Mouse (Mus musculus): ENCODE measurements around the gene Slc7a8. TPM values are rescaled to one million over a fixed set of nuclear protein-coding genes. Genes with fewer than 3 reads are reported as not detected.

Slc7a8 gene
- polyA plus RNA-seq, 1 experiment: 2.4 TPM

DNA sequence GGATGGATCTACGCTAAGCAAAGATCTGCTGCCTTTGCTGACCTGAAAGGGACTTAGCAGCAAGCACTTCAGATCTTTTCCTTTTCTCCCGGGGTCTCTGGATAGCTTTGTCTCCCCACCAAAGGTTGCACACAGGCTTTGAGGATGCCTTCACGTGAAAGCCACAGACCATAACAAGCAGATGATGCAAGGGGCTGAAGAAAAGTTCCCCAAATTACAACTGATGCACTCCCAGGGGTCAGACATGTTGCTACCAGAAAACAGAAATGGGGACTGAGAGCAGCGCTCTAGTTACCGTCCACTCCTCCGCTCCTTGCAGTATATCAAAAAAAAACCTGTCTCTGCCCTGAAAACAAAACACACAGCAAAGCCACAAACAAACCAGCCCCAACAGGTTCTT is 10.4 kb upstream of the Slc7a8 start:
- Histone ChIP-seq H3K4me3 (ENCODE audit: insufficient read depth, low read depth, low read length) (no peak overlapping the region), H3K27ac (replicated peaks; ENCODE audit: low read depth, low read length) (no peak overlapping the region), H3K4me1 (ENCODE audit: control insufficient read depth, insufficient read depth, insufficient read length, low read length) (no peaks in the 10 kb centered on the region)

- no peaks in the 10 kb centered on the region for H3K4me1 ChIP-seq (ENCODE audit: control insufficient read depth, insufficient read depth, insufficient read length, low read length)
- no peak overlapping the region for H3K4me3 ChIP-seq (ENCODE audit: insufficient read depth, low read depth, low read length)
- H3K27ac ChIP-seq (replicated peaks; ENCODE audit: low read depth, low read length): no peak overlapping the region
These were observed 6.5 kb upstream of the Slc7a8 start for GRCm38 (mm10) chr14:54788231-54788630.

GRCm38 (mm10) chr14:54787226-54787625 is 5.5 kb upstream of the Slc7a8 start:
- no peak overlapping the region for H3K4me3 ChIP-seq (ENCODE audit: insufficient read depth, low read depth, low read length)
- no peak overlapping the region for H3K27ac ChIP-seq (replicated peaks; ENCODE audit: low read depth, low read length)
- no peaks in the 10 kb centered on the region for H3K4me1 ChIP-seq (ENCODE audit: control insufficient read depth, insufficient read depth, insufficient read length, low read length)

DNA sequence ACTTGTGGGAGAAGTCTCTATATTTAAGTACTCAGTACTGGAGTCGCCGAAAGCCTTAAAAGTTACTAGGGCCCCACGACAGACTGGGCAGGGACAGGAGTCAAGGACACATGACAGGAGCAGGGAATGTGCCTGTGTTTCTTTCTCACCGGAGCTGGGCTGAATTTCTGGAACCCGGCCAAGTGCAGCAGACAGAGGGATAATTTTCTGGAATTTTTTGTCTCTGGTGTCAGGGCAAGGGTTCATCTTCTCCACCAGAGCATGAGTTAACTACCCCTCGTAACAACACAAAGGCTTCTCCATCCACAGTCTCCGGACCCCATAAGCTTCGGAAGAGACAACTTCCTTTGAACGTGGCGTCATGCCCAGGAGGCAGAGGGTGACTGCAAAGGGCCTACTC is 4.7 kb upstream of the Slc7a8 start:
- Histone ChIP-seq H3K27ac (replicated peaks; ENCODE audit: low read depth, low read length) (no peak overlapping the region), H3K4me3 (ENCODE audit: insufficient read depth, low read depth, low read length) (no peak overlapping the region), H3K4me1 (ENCODE audit: control insufficient read depth, insufficient read depth, insufficient read length, low read length) (no peaks in the 10 kb centered on the region)

- Histone ChIP-seq H3K27ac (replicated peaks; ENCODE audit: low read depth, low read length) (no peak overlapping the region), H3K4me3 (ENCODE audit: insufficient read depth, low read depth, low read length) (no peak overlapping the region)
These were observed 4.2 kb upstream of the Slc7a8 start for GRCm38 (mm10) chr14:54785898-54786297.

DNA sequence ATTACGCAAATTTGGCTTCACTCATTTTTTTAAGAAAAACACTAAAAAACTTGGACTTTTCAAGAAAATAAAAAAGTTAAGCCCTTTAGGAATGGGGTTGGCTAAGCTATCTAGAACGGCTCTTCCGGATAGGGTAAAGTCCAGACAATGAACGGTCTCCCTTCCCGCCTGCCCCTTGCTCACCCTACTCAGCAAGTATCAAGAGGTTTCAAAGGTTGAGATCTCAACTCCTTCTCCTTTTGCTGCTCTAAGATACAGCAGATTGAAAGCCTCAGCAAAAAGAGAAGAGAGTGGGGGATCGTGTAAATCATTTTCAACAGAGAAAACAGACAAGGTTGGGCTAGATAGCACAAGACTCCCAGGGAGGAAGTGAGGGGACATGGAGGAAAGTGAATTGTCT is 1.2 kb upstream of the Slc7a8 start:
- H3K27ac ChIP-seq (replicated peaks; ENCODE audit: low read depth, low read length): no peak overlapping the region
- H3K4me3 ChIP-seq (ENCODE audit: insufficient read depth, low read depth, low read length): no peak overlapping the region
- H3K4me1 ChIP-seq (ENCODE audit: control insufficient read depth, insufficient read depth, insufficient read length, low read length): no peaks in the 10 kb centered on the region

More at GRCm38 (mm10) chr14:54785898-54786297, 4.2 kb upstream of the Slc7a8 start:
- H3K4me1 ChIP-seq (ENCODE audit: control insufficient read depth, insufficient read depth, insufficient read length, low read length): no peaks in the 10 kb centered on the region

DNA sequence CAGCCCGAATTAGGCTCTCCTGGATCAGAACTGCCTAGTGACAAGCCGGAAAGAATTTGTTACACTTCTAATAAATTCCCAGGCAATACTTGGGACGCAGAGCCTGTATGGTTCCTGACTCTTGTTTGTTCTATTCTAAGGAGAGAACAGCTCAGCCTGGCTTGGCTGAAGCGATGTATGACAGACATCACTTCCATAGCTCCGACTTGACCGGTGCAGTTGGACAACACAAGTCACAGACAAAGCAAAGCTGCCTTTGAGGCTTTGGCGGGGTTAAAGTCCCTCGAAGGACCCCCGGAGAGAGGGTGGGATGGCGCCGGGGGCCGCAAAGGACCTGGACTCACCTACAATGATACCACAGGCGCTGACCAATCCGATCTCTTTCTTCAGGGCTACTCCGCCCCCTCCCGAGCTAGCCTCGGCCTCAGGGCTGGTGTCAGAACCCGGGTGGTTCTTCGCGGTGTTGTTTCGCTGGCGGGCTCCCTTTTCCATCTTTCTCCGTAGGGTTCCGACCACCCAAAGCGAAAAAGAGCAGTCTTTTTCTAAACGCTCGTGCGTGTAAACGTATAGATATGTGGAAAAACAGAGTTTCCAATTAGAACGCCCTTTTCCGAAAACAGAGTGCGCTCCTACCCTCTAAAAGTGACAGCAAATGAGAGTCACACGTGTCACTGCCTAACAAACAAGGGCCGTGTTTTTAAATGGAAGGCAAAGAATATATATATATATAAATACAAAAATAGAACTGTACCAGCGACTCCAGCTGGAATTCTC is 723 bp downstream of the Slc7a8 start:
- Histone ChIP-seq H3K27ac (replicated peaks; ENCODE audit: low read depth, low read length) (no peak overlapping the region), H3K4me3 (ENCODE audit: insufficient read depth, low read depth, low read length) (peak overlapping the region; percentile 74), H3K4me1 (ENCODE audit: control insufficient read depth, insufficient read depth, insufficient read length, low read length) (no peaks in the 10 kb centered on the region)

DNA sequence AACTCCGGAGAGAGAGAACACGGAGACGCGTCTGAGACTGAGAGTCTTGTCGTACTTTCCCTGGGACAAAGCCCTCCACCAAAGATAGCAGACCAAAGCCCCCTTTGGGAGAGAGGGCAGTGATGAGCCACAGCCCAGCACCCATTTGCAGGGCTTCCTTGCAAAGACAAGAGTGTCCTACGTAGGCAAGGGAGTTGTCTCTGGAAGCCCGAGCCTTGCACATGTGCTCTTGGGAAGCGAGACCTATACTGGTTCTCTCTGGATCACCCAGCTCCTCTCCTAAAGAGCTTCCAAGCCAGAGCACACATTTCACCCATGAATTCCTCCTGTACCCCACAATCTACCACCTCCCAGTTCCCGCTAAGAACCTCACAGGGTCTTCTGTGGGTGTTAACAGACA is 1.7 kb downstream of the Slc7a8 start:
- no peak overlapping the region for H3K27ac ChIP-seq (replicated peaks; ENCODE audit: low read depth, low read length)
- no peaks in the 10 kb centered on the region for H3K4me1 ChIP-seq (ENCODE audit: control insufficient read depth, insufficient read depth, insufficient read length, low read length)
- no peak overlapping the region for H3K4me3 ChIP-seq (ENCODE audit: insufficient read depth, low read depth, low read length)

- Histone ChIP-seq H3K4me1 (ENCODE audit: control insufficient read depth, insufficient read depth, insufficient read length, low read length) (no peaks in the 10 kb centered on the region), H3K4me3 (ENCODE audit: insufficient read depth, low read depth, low read length) (no peak overlapping the region), H3K27ac (replicated peaks; ENCODE audit: low read depth, low read length) (no peak overlapping the region)
These were observed 3.9 kb downstream of the Slc7a8 start for GRCm38 (mm10) chr14:54777893-54778292.

DNA sequence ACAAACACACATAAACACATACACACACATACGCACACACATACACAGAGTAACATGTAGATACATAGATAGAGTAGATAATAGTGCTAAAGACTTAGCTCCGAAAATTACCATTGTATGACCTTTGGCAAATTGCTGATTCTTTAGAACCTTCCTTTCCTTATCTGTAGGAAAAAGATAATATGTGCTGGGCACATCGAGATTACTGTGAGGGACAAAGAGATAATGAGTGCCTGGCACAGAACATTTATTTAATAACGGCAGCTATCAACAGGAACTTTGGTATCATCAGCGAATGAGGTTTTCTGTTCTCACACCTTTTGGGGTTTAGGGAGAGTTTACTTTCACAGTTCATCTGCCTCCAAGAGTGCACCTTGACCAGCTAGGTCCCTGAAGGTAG is 5.0 kb downstream of the Slc7a8 start:
- no peak overlapping the region for H3K27ac ChIP-seq (replicated peaks; ENCODE audit: low read depth, low read length)
- no peaks in the 10 kb centered on the region for H3K4me1 ChIP-seq (ENCODE audit: control insufficient read depth, insufficient read depth, insufficient read length, low read length)
- H3K4me3 ChIP-seq (ENCODE audit: insufficient read depth, low read depth, low read length): no peak overlapping the region

DNA sequence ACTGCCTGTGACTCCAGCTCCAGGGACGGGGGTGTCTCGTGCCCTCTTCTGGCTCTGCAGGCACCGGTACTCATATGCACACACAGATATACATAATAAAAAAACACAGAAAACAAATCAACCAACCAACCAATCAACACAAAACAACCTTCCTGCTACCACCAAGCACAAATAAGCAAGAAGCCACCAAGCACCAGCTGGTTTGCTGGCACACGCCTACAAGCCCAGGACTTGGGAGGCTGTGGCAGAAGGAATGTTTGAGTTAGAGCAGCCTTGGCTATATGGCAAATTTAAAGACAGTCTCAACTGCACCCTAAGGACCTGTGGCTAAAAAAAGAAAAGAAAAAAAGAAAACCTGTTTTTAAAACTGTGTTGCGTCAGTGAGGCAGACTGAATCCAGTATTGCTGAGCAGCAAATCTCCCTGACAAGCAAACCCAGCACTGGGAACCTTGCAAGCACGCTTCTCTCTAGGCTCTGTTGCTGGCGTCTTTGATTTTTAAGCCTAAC is 6.2 kb downstream of the Slc7a8 start:
- H3K4me1 ChIP-seq (ENCODE audit: control insufficient read depth, insufficient read depth, insufficient read length, low read length): no peaks in the 10 kb centered on the region
- H3K27ac ChIP-seq (replicated peaks; ENCODE audit: low read depth, low read length): no peak overlapping the region
- no peak overlapping the region for H3K4me3 ChIP-seq (ENCODE audit: insufficient read depth, low read depth, low read length)

DNA sequence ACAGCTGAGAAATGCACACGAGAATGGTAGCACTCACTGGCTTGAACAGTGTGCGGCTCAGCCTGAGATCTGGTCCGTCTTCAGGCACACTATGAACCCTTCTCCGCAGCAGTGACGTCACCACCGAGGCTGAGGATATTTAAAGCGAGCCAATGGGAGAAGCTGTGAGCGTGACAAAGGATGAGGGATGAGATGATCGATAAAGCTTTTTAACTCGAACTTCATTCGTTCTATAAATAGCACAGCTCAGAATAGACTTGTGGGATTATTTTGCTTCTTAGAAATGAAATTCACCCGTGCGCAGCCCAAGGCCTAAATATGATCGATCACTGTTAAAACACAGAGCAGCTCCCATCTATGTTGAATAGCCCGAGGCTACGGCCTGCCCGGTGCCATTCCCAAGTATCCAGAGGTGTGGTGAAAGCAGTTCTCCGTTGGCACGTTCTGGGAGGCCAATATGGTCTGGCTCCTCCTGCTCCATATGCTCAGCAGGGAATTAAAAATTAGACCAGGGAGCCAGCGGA is 9.4 kb downstream of the Slc7a8 start:
- Histone ChIP-seq H3K27ac (replicated peaks; ENCODE audit: low read depth, low read length) (no peak overlapping the region), H3K4me3 (ENCODE audit: insufficient read depth, low read depth, low read length) (no peak overlapping the region), H3K4me1 (ENCODE audit: control insufficient read depth, insufficient read depth, insufficient read length, low read length) (no peaks in the 10 kb centered on the region)

- no peak overlapping the region for H3K27ac ChIP-seq (replicated peaks; ENCODE audit: low read depth, low read length)
These were observed 11.4 kb downstream of the Slc7a8 start for GRCm38 (mm10) chr14:54770373-54770772.

GRCm38 (mm10) chr14:54769068-54769425 is 12.7 kb downstream of the Slc7a8 start:
- no peak overlapping the region for H3K27ac ChIP-seq (replicated peaks; ENCODE audit: low read depth, low read length)

More at GRCm38 (mm10) chr14:54770373-54770772, 11.4 kb downstream of the Slc7a8 start:
- Histone ChIP-seq H3K4me3 (ENCODE audit: insufficient read depth, low read depth, low read length) (no peak overlapping the region), H3K4me1 (ENCODE audit: control insufficient read depth, insufficient read depth, insufficient read length, low read length) (no peaks in the 10 kb centered on the region)

GRCm38 (mm10) chr14:54768314-54769067 is 13.3 kb downstream of the Slc7a8 start:
- Histone ChIP-seq H3K4me1 (ENCODE audit: control insufficient read depth, insufficient read depth, insufficient read length, low read length) (no peaks in the 10 kb centered on the region), H3K4me3 (ENCODE audit: insufficient read depth, low read depth, low read length) (no peak overlapping the region), H3K27ac (replicated peaks; ENCODE audit: low read depth, low read length) (0 out of 2 replicates have a peak overlapping the region, but pooled peaks have one; percentile 30)

More at GRCm38 (mm10) chr14:54769068-54769425, 12.7 kb downstream of the Slc7a8 start:
- H3K4me3 ChIP-seq (ENCODE audit: insufficient read depth, low read depth, low read length): no peak overlapping the region
- no peaks in the 10 kb centered on the region for H3K4me1 ChIP-seq (ENCODE audit: control insufficient read depth, insufficient read depth, insufficient read length, low read length)
